Mouse (Mus musculus): Measurements from ENCODE around the gene Ranbp3. TPM values are rescaled to one million over a fixed set of nuclear protein-coding genes. Genes with fewer than 3 reads are reported as not detected.

Gene Ranbp3
- total RNA-seq, 2 experiments from 2014 or later: 36.1 to 39.6 TPM

Other genes starting within 250 kb of the Ranbp3 start
- 10 to 100 TPM; 30.8 to 38.3 TPM for gene Ptprs, start 196.8 kb upstream of the Ranbp3 start, total RNA-seq (2021)
- gene Znrf4, start 160.9 kb upstream of the Ranbp3 start, total RNA-seq (2021): not detected
- gene Gm20219, start 118.9 kb upstream of the Ranbp3 start, total RNA-seq (2021): under 1 TPM; 0.28 to 0.84 TPM
- 10 to 100 TPM; 28.5 to 30.1 TPM for gene Safb2, start 88.7 kb upstream of the Ranbp3 start, total RNA-seq (2021)
- 10 to 100 TPM; 39.2 to 49.7 TPM for gene Safb, start 88.5 kb upstream of the Ranbp3 start, total RNA-seq (2021)
- 100 to 1,000 TPM; 137 to 141 TPM for gene 2410015M20Rik, start 63.5 kb upstream of the Ranbp3 start, total RNA-seq (2021)
- gene Rpl36, start 59.9 kb upstream of the Ranbp3 start, total RNA-seq (2021): 100 to 1,000 TPM; 632 to 662 TPM
- 10 to 100 TPM; 64.9 to 65.8 TPM for gene Lonp1, start 46.4 kb upstream of the Ranbp3 start, total RNA-seq (2021)
- gene Catsperd, start 45.2 kb upstream of the Ranbp3 start, total RNA-seq (2021): under 1 TPM in 1 of 2 experiments, not detected in 1; 0.16 TPM
- gene Ndufa11, start 44.5 kb downstream of the Ranbp3 start, total RNA-seq (2021): 100 to 1,000 TPM; 420 to 445 TPM
- gene Vmac, start 44.7 kb downstream of the Ranbp3 start, total RNA-seq (2021): 1 to 10 TPM; 2.0 to 2.1 TPM
- 1 to 10 TPM; 2.6 to 3.3 TPM for gene Nrtn, start 84.2 kb downstream of the Ranbp3 start, total RNA-seq (2021)
- gene Dus3l, start 91.5 kb downstream of the Ranbp3 start, total RNA-seq (2021): 10 to 100 TPM; 14.4 to 14.9 TPM
- gene Prr22, start 97.0 kb downstream of the Ranbp3 start, total RNA-seq (2021): under 1 TPM; 0.16 to 0.28 TPM
- 1 to 10 TPM; 2.1 to 3.1 TPM for gene Rfx2, start 157.7 kb downstream of the Ranbp3 start, total RNA-seq (2021)
- gene Acsbg2, start 201.2 kb downstream of the Ranbp3 start, total RNA-seq (2021): not detected
- not detected for gene 1700061G19Rik, start 202.2 kb downstream of the Ranbp3 start, total RNA-seq (2021)